Mouse (Mus musculus): ENCODE results near the gene Safb2. TPM values are rescaled to one million over a fixed set of nuclear protein-coding genes. Genes with fewer than 3 reads are reported as not detected.
A peak's percentile ranks its signal among the peaks of the same experiment; 100 is the strongest.

Safb2 gene
- polyA plus RNA-seq, 1 experiment from 2014 or later: 75.5 TPM

- H3K4me2 ChIP-seq: no peak overlapping the region
- no peak for ATAC-seq (replicated peaks; ENCODE audit: low FRiP score)
- H3K27me3 ChIP-seq (replicated peaks; ENCODE audit: control insufficient read depth, insufficient read depth, low read length): no peaks in the 10 kb centered on the region
- 68% methylated on average over 17 of the region's 17 CpGs for WGBS
- no peak overlapping the region for H3K9ac ChIP-seq (ENCODE audit: low read depth, low read length)
- peak; percentile 29 for DNase-seq (ENCODE audit: low spot score)
- no peak overlapping the region for H3K27ac ChIP-seq (ENCODE audit: low read depth, low read length)
- no peaks in the 10 kb centered on the region for H3K4me1 ChIP-seq (replicated peaks; ENCODE audit: control insufficient read depth, insufficient read depth, low read length)
- H3K36me3 ChIP-seq (ENCODE audit: control insufficient read depth, insufficient read depth, low read length): no peaks in the 10 kb centered on the region
- no peak overlapping the region for H3K4me3 ChIP-seq (ENCODE audit: low read depth, low read length)
- no peaks in the 10 kb centered on the region for H3K9me3 ChIP-seq (ENCODE audit: control insufficient read depth, low read length)
These were observed 37.1 kb downstream of the Safb2 start for GRCm38 (mm10) chr17:56547116-56547845.

DNA sequence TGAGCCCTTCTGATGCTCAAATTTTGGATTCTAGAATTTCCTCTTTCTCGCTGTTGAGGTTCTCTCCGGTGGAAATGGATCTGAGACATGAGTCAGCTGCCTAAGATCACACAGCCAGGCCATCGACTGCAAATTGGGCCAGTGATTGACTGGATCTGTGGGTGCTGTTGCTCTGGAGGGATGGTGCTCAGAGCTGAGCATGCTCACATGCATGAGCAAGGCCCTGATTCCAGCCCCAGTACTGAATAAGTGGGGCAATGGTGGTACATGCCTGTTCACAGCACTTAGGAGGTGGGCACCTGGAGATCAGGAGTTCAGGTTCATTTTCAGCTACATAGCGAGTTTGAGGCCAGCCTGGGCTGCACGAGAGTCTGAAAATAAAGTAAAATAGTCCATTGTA is 37.8 kb downstream of the Safb2 start:
- Histone ChIP-seq H3K4me1 (replicated peaks; ENCODE audit: control insufficient read depth, insufficient read depth, low read length) (no peaks in the 10 kb centered on the region), H3K27ac (ENCODE audit: low read depth, low read length) (no peak overlapping the region), H3K9ac (ENCODE audit: low read depth, low read length) (no peak overlapping the region), H3K27me3 (replicated peaks; ENCODE audit: control insufficient read depth, insufficient read depth, low read length) (no peaks in the 10 kb centered on the region), H3K4me3 (ENCODE audit: low read depth, low read length) (no peak overlapping the region), H3K9me3 (ENCODE audit: control insufficient read depth, low read length) (no peaks in the 10 kb centered on the region), H3K36me3 (ENCODE audit: control insufficient read depth, insufficient read depth, low read length) (no peaks in the 10 kb centered on the region), H3K4me2 (no peak overlapping the region)
- DNase-seq (ENCODE audit: low spot score) (peak; percentile 15), ATAC-seq (replicated peaks; ENCODE audit: low FRiP score) (no peak)
- 80% methylated on average over 5 of the region's 5 CpGs for WGBS

- no peak overlapping the region for H3K9ac ChIP-seq (ENCODE audit: low read depth, low read length)
- DNase-seq (ENCODE audit: low spot score) (peak; percentile 31), ATAC-seq (replicated peaks; ENCODE audit: low FRiP score) (no peak)
- H3K4me3 ChIP-seq (ENCODE audit: low read depth, low read length): no peak overlapping the region
- no peaks in the 10 kb centered on the region for H3K9me3 ChIP-seq (ENCODE audit: control insufficient read depth, low read length)
- no peak overlapping the region for H3K4me2 ChIP-seq
- no peaks in the 10 kb centered on the region for H3K4me1 ChIP-seq (replicated peaks; ENCODE audit: control insufficient read depth, insufficient read depth, low read length)
- 46% methylated on average over 1 of the region's 1 CpGs for WGBS
- H3K36me3 ChIP-seq (ENCODE audit: control insufficient read depth, insufficient read depth, low read length): no peaks in the 10 kb centered on the region
- H3K27ac ChIP-seq (ENCODE audit: low read depth, low read length): no peak overlapping the region
- H3K27me3 ChIP-seq (replicated peaks; ENCODE audit: control insufficient read depth, insufficient read depth, low read length): no peaks in the 10 kb centered on the region
These were observed 38.4 kb downstream of the Safb2 start for GRCm38 (mm10) chr17:56545945-56546344.

- ATAC-seq (replicated peaks; ENCODE audit: low FRiP score): no peak
- Histone ChIP-seq H3K4me3 (ENCODE audit: low read depth, low read length) (no peak overlapping the region), H3K36me3 (ENCODE audit: control insufficient read depth, insufficient read depth, low read length) (no peaks in the 10 kb centered on the region), H3K4me2 (no peak overlapping the region), H3K4me1 (replicated peaks; ENCODE audit: control insufficient read depth, insufficient read depth, low read length) (no peaks in the 10 kb centered on the region), H3K27ac (ENCODE audit: low read depth, low read length) (no peak overlapping the region), H3K9me3 (ENCODE audit: control insufficient read depth, low read length) (no peaks in the 10 kb centered on the region), H3K27me3 (replicated peaks; ENCODE audit: control insufficient read depth, insufficient read depth, low read length) (no peaks in the 10 kb centered on the region), H3K9ac (ENCODE audit: low read depth, low read length) (no peak overlapping the region)
- DNase-seq (ENCODE audit: low spot score): peak; percentile 26
- WGBS: 67% methylated on average over 7 of the region's 7 CpGs
These were observed 39.5 kb downstream of the Safb2 start for GRCm38 (mm10) chr17:56544699-56545387.

DNA sequence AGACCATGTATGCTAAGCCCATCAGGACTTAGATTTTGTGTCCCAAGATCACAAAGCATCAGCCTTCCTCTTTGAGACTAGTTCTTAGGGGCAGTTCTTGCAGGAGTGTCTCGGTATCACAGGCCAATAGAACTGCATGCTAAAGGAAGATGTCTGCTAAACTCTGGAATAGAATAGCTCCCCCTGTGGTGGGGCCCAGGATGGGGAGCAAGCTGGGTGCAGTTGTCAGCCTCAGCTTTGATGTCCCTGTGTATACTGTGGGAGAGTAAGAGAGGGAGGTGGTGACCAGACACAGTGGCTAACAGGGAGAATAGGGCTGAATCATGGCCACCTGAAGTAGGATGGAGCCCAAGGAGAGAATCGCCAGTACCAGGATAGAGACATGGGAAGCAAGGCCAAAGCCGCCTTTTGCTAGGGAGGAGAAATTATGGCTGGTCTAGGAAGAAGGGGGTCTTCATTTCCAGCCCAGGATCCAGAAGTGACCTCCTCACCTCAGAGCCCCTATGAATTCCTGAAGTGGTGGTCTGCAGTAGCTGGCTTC is 40.6 kb downstream of the Safb2 start:
- H3K27ac ChIP-seq (ENCODE audit: low read depth, low read length): no peak overlapping the region
- no peak for ATAC-seq (replicated peaks; ENCODE audit: low FRiP score)
- no peak overlapping the region for H3K4me3 ChIP-seq (ENCODE audit: low read depth, low read length)
- peak; percentile 12 for DNase-seq (ENCODE audit: low spot score)
- H3K4me1 ChIP-seq (replicated peaks; ENCODE audit: control insufficient read depth, insufficient read depth, low read length): no peaks in the 10 kb centered on the region
- no peak overlapping the region for H3K4me2 ChIP-seq
- no peak overlapping the region for H3K9ac ChIP-seq (ENCODE audit: low read depth, low read length)
- H3K36me3 ChIP-seq (ENCODE audit: control insufficient read depth, insufficient read depth, low read length): no peaks in the 10 kb centered on the region
- no peaks in the 10 kb centered on the region; the same call in 1 of the 2 replicates for H3K27me3 ChIP-seq (replicated peaks; ENCODE audit: control insufficient read depth, insufficient read depth, low read length)
- WGBS: 71% methylated on average over 3 of the region's 3 CpGs
- H3K9me3 ChIP-seq (ENCODE audit: control insufficient read depth, low read length): no peaks in the 10 kb centered on the region

DNA sequence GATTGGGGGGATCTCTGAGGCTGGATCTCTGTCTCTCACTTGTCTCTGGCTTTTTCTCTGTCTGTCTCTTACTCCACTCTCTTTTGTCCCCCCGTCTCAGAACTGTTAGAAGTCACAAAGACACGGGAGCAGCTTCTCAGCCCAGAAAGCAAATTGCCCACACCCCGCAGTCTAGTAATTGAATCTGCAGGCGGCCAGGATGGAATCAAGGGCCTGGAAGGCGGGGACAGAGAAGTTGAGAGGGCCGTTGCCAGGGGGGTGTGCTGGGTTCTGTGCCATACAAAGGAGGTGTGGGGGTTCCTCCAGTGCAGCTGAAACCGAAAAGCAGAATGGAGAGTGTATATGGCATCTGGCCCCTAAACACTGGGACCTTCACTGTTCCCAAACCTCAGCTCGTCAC is 41.6 kb downstream of the Safb2 start:
- Histone ChIP-seq H3K27me3 (replicated peaks; ENCODE audit: control insufficient read depth, insufficient read depth, low read length) (no peaks in the 10 kb centered on the region; the same call in 1 of the 2 replicates), H3K9ac (ENCODE audit: low read depth, low read length) (no peak overlapping the region), H3K4me1 (replicated peaks; ENCODE audit: control insufficient read depth, insufficient read depth, low read length) (no peaks in the 10 kb centered on the region), H3K4me2 (no peak overlapping the region), H3K36me3 (ENCODE audit: control insufficient read depth, insufficient read depth, low read length) (no peaks in the 10 kb centered on the region), H3K27ac (ENCODE audit: low read depth, low read length) (no peak overlapping the region), H3K9me3 (ENCODE audit: control insufficient read depth, low read length) (no peaks in the 10 kb centered on the region), H3K4me3 (ENCODE audit: low read depth, low read length) (no peak overlapping the region)
- DNase-seq (ENCODE audit: low spot score) (peak; percentile 22), ATAC-seq (replicated peaks; ENCODE audit: low FRiP score) (no peak)
- WGBS: 56% methylated on average over 8 of the region's 8 CpGs

GRCm38 (mm10) chr17:56540562-56540975 is 43.8 kb downstream of the Safb2 start:
- Histone ChIP-seq H3K4me2 (no peak overlapping the region), H3K9ac (ENCODE audit: low read depth, low read length) (no peak overlapping the region), H3K36me3 (ENCODE audit: control insufficient read depth, insufficient read depth, low read length) (no peaks in the 10 kb centered on the region), H3K27me3 (replicated peaks; ENCODE audit: control insufficient read depth, insufficient read depth, low read length) (no peaks in the 10 kb centered on the region; the same call in 1 of the 2 replicates), H3K27ac (ENCODE audit: low read depth, low read length) (no peak overlapping the region), H3K4me3 (ENCODE audit: low read depth, low read length) (no peak overlapping the region), H3K9me3 (ENCODE audit: control insufficient read depth, low read length) (no peaks in the 10 kb centered on the region), H3K4me1 (replicated peaks; ENCODE audit: control insufficient read depth, insufficient read depth, low read length) (no peaks in the 10 kb centered on the region)
- peak; percentile 56 for ATAC-seq (replicated peaks; ENCODE audit: low FRiP score)
- WGBS: 33% methylated on average over 6 of the region's 6 CpGs
- peak; percentile 33 for DNase-seq (ENCODE audit: low spot score)

DNA sequence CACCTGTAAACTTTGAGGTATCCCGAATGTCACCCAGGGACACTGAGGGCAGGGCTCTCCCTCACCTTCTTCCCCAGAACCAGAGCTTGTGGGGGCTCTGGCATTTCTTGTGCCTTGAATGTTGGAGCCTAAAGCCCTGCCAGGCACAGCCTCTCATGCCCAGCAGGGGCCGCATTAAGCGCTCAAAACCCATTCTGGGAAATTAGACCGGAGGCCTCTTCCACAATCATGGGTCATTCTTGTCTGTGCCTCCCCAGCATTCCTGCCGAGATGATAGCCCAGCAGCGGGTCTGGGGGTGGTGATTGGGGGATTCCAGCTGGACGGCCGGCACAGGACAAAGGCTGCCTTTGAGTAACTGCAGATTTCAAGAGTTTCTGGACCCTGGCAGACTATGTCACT is 46.5 kb downstream of the Safb2 start:
- H3K4me1 ChIP-seq (replicated peaks; ENCODE audit: control insufficient read depth, insufficient read depth, low read length): no peaks in the 10 kb centered on the region
- H3K9ac ChIP-seq (ENCODE audit: low read depth, low read length): no peak overlapping the region
- H3K9me3 ChIP-seq (ENCODE audit: control insufficient read depth, low read length): no peaks in the 10 kb centered on the region
- H3K36me3 ChIP-seq (ENCODE audit: control insufficient read depth, insufficient read depth, low read length): no peaks in the 10 kb centered on the region
- H3K4me2 ChIP-seq: no peak overlapping the region
- 48% methylated on average over 8 of the region's 8 CpGs for WGBS
- ATAC-seq (replicated peaks; ENCODE audit: low FRiP score): no peak
- H3K27ac ChIP-seq (ENCODE audit: low read depth, low read length): no peak overlapping the region
- DNase-seq (ENCODE audit: low spot score): peak; percentile 31
- H3K27me3 ChIP-seq (replicated peaks; ENCODE audit: control insufficient read depth, insufficient read depth, low read length): no peaks in the 10 kb centered on the region; the same call in none of the 2 replicates
- no peak overlapping the region for H3K4me3 ChIP-seq (ENCODE audit: low read depth, low read length)

All from liver, embryonic 11.5 days (tissue).